7 mouse cellular contexts compared by ENCODE assay signal in the genomic region with DNA sequence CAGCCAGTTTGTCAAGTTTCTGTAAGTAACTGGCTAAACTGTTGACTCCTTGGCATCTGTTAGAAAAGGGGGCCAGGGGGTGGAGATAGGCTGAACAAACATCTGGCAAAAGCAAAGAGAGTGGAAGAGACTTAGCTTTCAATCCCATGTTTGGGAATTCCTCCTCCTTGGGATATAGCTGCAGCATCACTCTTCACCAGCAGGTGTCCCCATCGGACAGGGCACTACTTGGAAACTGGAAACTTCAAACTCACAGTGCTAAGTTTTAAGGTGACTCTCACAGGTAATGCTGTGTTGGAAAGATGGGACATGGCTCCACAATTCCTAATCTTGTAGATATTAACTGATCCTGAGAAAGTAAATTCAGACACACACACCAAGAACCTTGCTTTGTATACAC. TPM values are rescaled to one million over a fixed set of nuclear protein-coding genes. Genes with fewer than 3 reads are reported as not detected.
DNase-seq lines count a peak whose midpoint lies in the region; ATAC-seq and TF ChIP-seq lines count a peak whose summit lies in the region.

No protein-coding gene starts in this region.

- H3K9ac ChIP-seq in heart, adult 2 months (ENCODE audit: low read depth, low read length): no peak overlapping the region
- no peak overlapping the region for H3K9ac ChIP-seq in lung, embryonic 14.5 days

- H3K36me3 ChIP-seq in E14TG2a.4 (ENCODE audit: insufficient read depth, low read length): peaks cover 58% of the 10 kb centered on the region
- peaks cover 2% of the 10 kb centered on the region; the same call in 1 of the 2 replicates for H3K36me3 ChIP-seq in heart, adult 2 months (ENCODE audit: control insufficient read depth, insufficient read depth, low read length)
- peaks cover 29% of the 10 kb centered on the region for H3K36me3 ChIP-seq in lung, embryonic 14.5 days (ENCODE audit: insufficient read depth)

- H3K27me3 ChIP-seq in E14TG2a.4 (ENCODE audit: insufficient read depth, low read length): no peaks in the 10 kb centered on the region
- no peaks in the 10 kb centered on the region for H3K27me3 ChIP-seq in heart, adult 2 months (ENCODE audit: control insufficient read depth, insufficient read depth, low read length)
- no peaks in the 10 kb centered on the region for H3K27me3 ChIP-seq in lung, embryonic 14.5 days (ENCODE audit: insufficient read depth, low read length)

- WGBS in heart, adult 2 months: 0% methylated on average over 1 of the region's 1 CpGs
- 0% methylated on average over 1 of the region's 1 CpGs for WGBS in lung, embryonic 14.5 days

- H3K27ac ChIP-seq in heart, adult 2 months: no peak overlapping the region
- no peak overlapping the region for H3K27ac ChIP-seq in lung, embryonic 14.5 days (ENCODE audit: low read depth)

- no peak for TF ChIP-seq POLR2A in heart, adult 2 months (IDR thresholded peaks at IDR 0.05; ENCODE audit: insufficient read depth, low read depth, low read length)

- H3K79me2 ChIP-seq in heart, adult 2 months (replicated peaks; ENCODE audit: control insufficient read depth, insufficient read depth, low read length): no peaks in the 10 kb centered on the region

- no peak overlapping the region for H3K4me2 ChIP-seq in lung, embryonic 14.5 days

- intact Hi-C loops in heart, adult 2 months (cut with DNase I): loop anchor here (1.0 to 10.0 kb wide), 6 partner anchors 113 to 476 kb away; a partner anchor contains a TSS

- peak; percentile 91 for TF ChIP-seq EP300 in heart, adult 2 months (IDR thresholded peaks at IDR 0.05; ENCODE audit: insufficient read depth, low read depth, low read length)

- H3K4me1 ChIP-seq in E14TG2a.4 (replicated peaks; ENCODE audit: low read depth, low read length): peaks cover 29% of the 10 kb centered on the region
- peaks cover 2% of the 10 kb centered on the region for H3K4me1 ChIP-seq in heart, adult 2 months (ENCODE audit: control insufficient read depth, insufficient read depth, low read length)
- no peaks in the 10 kb centered on the region for H3K4me1 ChIP-seq in lung, embryonic 14.5 days (ENCODE audit: insufficient read depth)

- H3K9me3 ChIP-seq in E14TG2a.4 (ENCODE audit: low read length): no peaks in the 10 kb centered on the region
- H3K9me3 ChIP-seq in lung, embryonic 14.5 days (ENCODE audit: low read depth, low read length): no peaks in the 10 kb centered on the region

- peak; percentile 88 for TF ChIP-seq CTCF in E14TG2a.4 (conservative IDR thresholded peaks at IDR 0.05; ENCODE audit: low read length)
- TF ChIP-seq CTCF in heart, adult 2 months (IDR thresholded peaks at IDR 0.05): peak; percentile 97
- TF ChIP-seq CTCF in lung, embryonic 14.5 days (IDR thresholded peaks at IDR 0.05; ENCODE audit: low read depth): peak; percentile 93

- peak; percentile 64 for DNase-seq in adrenal gland, adult 2 months
- DNase-seq in embryo, embryonic 10.5 days (ENCODE audit: low spot score): peak; percentile 80
- DNase-seq in heart, adult 2 months: peak; percentile 51 to 82
- DNase-seq in kidney, postnatal 4 days: peak; percentile 83 to 85
- DNase-seq in lung, embryonic 14.5 days: peak; percentile 83
- DNase-seq in right cerebral cortex, adult 2 months (ENCODE audit: low spot score in 2 of 2): peak; percentile 81 to 85

- H3K4me3 ChIP-seq in E14TG2a.4 (replicated peaks; ENCODE audit: low read length): no peak overlapping the region
- H3K4me3 ChIP-seq in heart, adult 2 months: no peak overlapping the region
- H3K4me3 ChIP-seq in lung, embryonic 14.5 days (ENCODE audit: low read depth, low read length): no peak overlapping the region

- ATAC-seq in lung, embryonic 14.5 days (ENCODE audit: insufficient read depth): peak; percentile 47; the same call in 1 of the 2 replicates

RNA-seq across cellular contexts. Expression of a gene that starts 46.6 kb away (rescaled TPM):
- 10 to 100 TPM; 11.4 to 12.3 TPM for total RNA-seq in adrenal gland, adult 2 months (2021)
- polyA plus RNA-seq in adrenal gland, adult 2 months (2012; rRNA removed): 0.38 and 0.83 TPM in 2 replicates
- total RNA-seq in heart, adult 2 months (2021): 1 to 10 TPM; 9.1 to 9.6 TPM
- 5.9 and 8.6 TPM in 2 replicates for polyA plus RNA-seq in heart, adult 2 months (2012; rRNA removed)
- polyA plus RNA-seq in lung, embryonic 14.5 days (2014; fragmentation: Nextera tagmentation; extraction: Ambion mirVana): 5.5 and 6.2 TPM in 2 replicates

RNA-seq across cellular contexts. Expression of a gene that starts 47.0 kb away (rescaled TPM):
- total RNA-seq in adrenal gland, adult 2 months (2021): 10 to 100 TPM; 26.8 to 44.8 TPM
- 6.5 and 6.7 TPM in 2 replicates for polyA plus RNA-seq in adrenal gland, adult 2 months (2012; rRNA removed)
- total RNA-seq in heart, adult 2 months (2021): 10 to 100 TPM; 12.6 to 14.6 TPM
- polyA plus RNA-seq in heart, adult 2 months (2012; rRNA removed): 3.7 and 6.5 TPM in 2 replicates
- polyA plus RNA-seq in lung, embryonic 14.5 days (2014; fragmentation: Nextera tagmentation; extraction: Ambion mirVana): 7.3 and 7.8 TPM in 2 replicates

RNA-seq across cellular contexts. Expression of a gene that starts 55.2 kb away (rescaled TPM):
- 1 to 10 TPM; 5.2 to 6.1 TPM for total RNA-seq in adrenal gland, adult 2 months (2021)
- 0.25 and 0.30 TPM in 2 replicates for polyA plus RNA-seq in adrenal gland, adult 2 months (2012; rRNA removed)
- 1 to 10 TPM; 1.7 TPM for total RNA-seq in heart, adult 2 months (2021)
- 0.92 and 1.4 TPM in 2 replicates for polyA plus RNA-seq in heart, adult 2 months (2012; rRNA removed)
- polyA plus RNA-seq in lung, embryonic 14.5 days (2014; fragmentation: Nextera tagmentation; extraction: Ambion mirVana): 31.7 and 35.6 TPM in 2 replicates

RNA-seq across cellular contexts. Expression of a gene that starts 55.3 kb away (rescaled TPM):
- 1 to 10 TPM; 5.9 to 6.5 TPM for total RNA-seq in adrenal gland, adult 2 months (2021)
- polyA plus RNA-seq in adrenal gland, adult 2 months (2012; rRNA removed): 0.49 and 1.5 TPM in 2 replicates
- 1 to 10 TPM in 1 of 2 experiments, under 1 TPM in 1; 0.75 to 1.2 TPM for total RNA-seq in heart, adult 2 months (2021)
- polyA plus RNA-seq in heart, adult 2 months (2012; rRNA removed): 0.53 and 3.3 TPM in 2 replicates
- polyA plus RNA-seq in lung, embryonic 14.5 days (2014; fragmentation: Nextera tagmentation; extraction: Ambion mirVana): 22.4 and 27.5 TPM in 2 replicates

Comparison
In these comparisons a context has a peak if more than half of its experiments do, and no peak if none do; other contexts are left out.
1. RNA of a gene that starts 55.2 kb away (polyA plus RNA-seq): 31.7 to 35.6 TPM in lung, embryonic 14.5 days; 0.92 to 1.4 TPM in heart, adult 2 months and 0.25 to 0.30 TPM in adrenal gland, adult 2 months; every median in the first group is over 10 times any median in the second.
2. Peak in every context shown above with its lines, with median percentiles within 50 percentile points of each other: CTCF ChIP-seq and DNase-seq.